Mouse (Mus musculus) kidney, adult 9 months (tissue): ENCODE results near the gene Nf2.
"Not testable (repeated sequence)": the region's sequence is repeated elsewhere in the genome, so short reads cannot be mapped to it uniquely, and the experiment has no call there.

Source experiments
- DNase-seq: peaks from one replicate; pipeline ENCODE4 v3.0.0; 2022

Gene Nf2

DNA sequence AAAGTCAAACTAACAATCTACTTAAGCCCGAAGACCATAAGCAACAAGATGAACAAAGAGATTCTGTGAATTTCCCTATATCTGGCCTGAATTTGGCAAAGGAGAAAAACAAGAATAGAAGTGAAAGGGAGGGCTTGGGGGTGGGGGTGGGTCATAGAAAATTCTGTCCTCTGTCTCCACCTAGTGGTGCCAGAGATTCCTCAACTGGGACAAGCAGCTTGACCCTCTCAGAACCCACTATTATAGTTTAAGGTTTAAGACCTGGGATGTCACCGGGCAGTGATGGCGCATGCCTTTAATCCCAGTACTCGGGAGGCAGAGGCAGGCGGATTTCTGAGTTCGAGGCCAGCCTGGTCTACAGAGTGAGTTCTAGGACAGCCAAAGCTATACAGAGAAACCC, 12.6 kb downstream of the Nf2 start:
- peak; percentile 49 for DNase-seq

GRCm38 (mm10) chr11:4835436-4835835, 13.9 kb downstream of the Nf2 start:
- no peak for DNase-seq

DNA sequence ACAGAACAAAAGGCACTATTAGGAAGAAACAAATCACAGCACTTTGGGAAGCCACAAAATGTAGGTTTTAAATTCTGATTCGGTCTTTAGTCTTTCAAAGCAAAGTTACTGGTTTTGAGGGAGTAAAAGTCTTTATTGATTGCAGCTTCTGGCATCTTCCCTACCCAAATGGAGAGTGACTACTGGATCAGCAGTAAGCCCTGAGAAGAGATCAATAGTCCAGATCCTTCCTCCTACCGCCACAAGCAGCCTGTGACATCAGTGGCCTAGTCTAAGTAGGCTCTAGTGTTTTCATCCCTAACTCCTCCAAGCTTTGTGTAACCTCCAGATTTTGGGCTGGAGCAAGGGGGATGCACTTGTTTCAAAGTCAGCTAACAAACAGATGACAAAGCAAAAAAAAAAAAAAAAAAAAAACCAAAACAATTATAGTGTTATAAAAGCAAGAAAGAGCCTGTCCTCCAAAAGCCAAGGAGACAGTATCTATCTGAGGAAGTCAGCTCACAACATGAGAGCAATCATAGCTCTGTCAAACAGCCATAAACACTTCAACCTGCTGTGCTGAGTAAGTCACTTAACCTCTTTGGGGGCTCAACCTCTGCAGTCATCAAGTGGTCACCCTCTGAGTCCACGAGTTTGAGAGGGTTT, 15.9 kb downstream of the Nf2 start:
- DNase-seq = no peak

DNA sequence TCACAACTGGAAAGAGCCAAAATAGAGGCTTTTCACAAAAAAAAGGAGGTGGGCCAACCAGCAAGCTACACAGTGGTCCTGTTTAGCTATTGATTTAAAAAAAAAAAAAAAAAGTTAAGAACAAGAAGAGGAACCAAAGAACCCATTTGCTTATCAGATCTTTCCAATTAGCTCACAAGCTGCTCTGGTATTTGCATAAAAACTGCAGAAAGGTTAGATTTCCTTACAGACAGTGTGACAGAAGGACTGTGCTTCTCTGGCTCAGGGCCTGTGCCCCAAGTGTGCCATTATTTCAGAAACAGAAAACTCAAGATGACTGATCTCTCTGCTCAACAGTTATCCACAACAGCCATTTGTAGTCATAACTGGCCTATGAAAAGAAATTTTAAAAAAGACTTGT, 18.3 kb downstream of the Nf2 start:
- DNase-seq = no peak

DNA sequence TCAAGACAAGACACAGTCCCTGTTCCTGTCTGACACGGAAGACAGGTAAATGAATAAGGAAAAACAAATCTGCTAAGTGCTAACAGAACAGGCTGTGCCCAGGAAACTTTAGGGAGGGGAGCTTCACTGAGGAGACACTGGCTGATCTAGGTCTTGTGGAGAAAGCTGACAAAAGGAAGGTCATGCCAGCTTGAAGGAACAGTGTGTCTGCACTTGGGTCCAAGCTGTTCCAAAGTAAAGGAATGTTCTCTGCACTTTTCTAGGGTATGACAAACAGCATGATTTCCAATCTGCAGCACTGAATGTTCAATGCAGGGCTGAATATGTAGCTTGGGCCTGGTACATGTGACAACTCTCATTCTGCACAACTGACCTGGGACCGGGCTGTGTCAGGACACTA, 21.4 kb downstream of the Nf2 start:
- DNase-seq = no peak

- DNase-seq = no peak
Measured at GRCm38 (mm10) chr11:4827340-4827739, 22.0 kb downstream of the Nf2 start.

- DNase-seq = no peak
Measured at GRCm38 (mm10) chr11:4826152-4826778, 23.1 kb downstream of the Nf2 start.

DNA sequence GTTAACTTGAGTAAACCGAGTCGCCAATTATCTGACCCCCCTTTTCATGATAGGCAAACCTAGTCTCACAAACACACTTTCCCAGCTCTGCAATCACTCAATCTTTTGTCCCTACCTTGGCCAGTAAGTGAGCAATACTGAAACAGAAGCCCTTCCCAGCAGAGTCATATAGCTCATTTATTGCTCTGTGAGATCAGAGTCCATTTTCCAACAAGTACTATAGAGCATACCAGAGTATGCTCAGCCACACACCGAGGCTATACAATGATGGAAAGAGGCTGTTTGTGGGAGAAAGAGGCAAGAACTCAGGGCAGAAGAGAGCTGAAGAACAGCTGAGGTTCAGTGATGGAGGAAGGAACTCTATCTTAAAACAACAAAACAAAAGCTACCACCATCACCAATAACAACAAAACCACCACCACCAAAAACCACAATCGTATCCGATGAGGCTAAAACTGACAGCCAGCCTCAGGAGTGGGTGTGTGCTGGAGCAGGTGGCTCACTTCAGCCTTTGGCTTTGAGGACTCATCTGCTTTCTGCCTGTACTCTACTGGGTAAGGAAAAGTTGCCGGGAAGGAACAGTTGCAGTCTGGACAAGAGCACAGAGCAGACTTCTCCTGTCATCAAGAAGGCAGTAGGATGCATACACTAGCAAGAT, 25.6 kb downstream of the Nf2 start:
- DNase-seq = no peak

GRCm38 (mm10) chr11:4822446-4822842, 26.9 kb downstream of the Nf2 start:
- DNase-seq = not testable (repeated sequence)

DNA sequence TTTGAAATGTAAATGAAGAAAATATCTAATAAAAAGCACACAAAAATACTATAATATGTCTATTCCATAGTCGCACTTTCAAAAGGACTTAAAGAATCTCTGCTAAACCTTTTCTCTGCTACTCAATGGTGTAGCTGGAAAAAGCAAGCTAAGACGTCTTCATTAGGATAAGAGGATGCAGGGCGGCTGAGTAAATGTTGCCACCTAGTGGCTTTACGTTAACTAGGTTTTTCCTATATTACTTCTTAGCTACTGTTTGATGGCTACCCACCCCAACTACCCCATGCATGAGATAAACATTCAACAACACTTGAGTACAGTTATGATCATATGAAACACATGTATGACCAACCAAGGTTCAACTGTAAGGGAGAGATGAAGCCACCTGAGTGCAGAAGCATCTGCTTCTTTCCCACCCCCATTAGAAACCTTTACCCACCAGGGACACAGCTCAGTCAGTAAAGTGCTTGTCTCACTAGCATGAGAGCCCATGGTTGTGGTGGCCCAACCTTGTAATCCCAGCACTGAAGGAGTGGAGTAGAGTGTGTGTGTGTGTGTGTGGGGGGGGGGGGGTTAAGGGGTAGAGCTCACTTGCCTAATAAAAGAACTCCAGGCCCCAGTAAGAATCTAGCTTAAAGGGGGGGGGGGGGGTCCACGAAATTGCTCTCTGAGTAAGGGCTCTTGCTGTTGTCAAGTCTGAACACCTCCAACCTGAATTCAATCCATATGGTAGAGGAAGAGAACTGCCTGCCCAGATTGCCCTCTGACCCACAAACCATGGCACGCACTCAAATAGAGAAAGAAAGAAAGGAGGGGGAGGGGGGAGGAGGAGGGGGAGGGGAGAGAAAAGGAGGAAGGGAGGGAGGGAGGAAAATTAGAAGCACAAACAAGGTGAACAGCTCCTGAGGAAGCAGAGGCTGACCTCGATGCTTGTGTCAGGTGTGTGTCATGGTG, 27.6 kb downstream of the Nf2 start:
- DNase-seq = no peak

DNA sequence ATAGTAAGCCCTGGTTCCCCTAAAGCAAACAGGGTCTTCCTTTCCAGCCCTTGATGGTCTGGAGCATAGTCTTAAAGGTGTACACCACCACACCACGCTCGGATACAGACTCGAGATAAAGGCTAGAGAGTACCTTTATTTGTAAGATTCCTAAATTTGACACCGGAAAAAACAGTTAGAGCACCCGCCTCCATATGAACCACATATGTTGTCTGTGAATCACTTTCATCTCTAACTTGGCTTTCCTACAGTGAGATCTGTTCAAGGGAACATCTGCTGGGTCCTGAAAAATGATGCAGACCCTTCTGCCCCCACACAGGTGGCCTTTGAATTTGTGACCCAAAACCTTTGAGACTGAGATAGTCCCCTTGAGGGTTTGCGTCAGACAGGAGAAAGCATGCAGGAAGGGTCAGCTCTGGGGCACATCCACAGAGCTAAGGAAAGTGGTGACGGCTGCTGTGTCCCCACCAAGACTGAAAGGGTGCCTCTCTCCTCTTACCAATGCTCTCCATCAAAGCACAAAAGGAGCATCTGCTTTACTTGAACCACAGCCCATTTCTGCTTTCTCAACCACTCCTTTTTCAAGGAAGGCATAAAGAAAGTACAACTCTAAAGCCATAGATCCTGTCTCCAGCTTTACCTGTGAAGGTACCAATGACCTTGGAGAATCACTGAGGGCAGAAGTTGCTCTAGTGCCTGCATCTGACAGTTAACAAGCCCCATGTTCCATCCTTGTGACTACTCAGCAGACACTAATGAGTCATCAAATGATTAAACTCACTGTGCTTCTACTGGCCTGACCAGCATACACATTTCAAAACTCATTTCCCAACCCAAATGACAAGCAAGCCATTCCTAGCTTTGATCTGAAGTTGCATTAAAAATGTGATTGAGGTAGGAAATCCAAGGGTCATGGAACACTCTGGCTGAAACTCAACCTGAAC, 34.6 kb downstream of the Nf2 start:
- DNase-seq = no peak

DNA sequence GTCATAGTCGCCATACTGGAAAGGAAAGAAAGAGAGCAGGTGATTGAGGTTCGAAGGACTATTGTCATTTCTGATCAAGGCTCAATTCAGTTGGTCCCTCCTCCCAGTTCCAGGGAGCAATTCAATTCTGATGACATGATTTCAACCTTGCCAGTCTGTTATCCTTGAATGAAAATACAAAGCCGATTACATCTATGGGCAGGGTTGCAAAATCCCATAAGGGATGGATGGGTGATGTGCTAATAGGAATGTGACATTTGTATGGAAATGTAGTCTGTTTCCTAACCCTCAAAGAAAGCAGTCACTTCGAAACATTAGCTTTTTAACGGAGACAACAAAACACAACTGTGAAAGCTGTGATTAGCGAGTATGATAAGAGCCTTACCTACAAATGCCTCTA, 41.0 kb downstream of the Nf2 start:
- DNase-seq = no peak

DNA sequence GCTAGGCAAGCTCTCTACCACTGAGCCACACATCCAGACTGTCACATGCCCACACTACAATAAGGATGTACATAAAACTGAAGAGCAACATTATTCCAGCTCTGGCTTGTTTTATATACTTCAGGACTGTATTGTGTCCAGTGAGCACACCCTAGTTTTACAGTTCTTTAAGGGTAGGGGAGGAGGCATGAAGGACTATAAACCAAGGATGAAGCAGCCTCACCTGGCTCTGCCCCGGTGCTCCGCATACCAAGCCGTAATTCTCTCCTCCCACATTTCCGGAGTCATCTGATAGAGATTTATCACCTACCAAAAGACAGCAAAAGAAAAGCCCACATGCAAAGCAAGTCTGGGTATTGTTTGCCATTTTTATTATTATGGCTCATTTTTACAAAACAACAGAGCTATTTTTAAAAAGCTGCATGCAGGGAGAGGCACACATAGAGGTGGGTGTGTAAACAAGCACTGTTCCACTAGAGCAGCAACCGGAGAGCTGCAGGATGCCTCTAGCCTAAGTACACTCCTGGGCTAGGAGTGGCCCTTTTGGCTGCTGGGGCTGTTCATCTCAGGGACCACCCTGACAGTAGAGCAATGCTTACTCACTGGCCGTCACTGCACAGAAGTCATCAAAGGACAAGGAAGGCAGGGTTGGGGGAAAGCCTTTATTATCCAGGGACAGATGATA, 43.2 kb downstream of the Nf2 start:
- no peak for DNase-seq

- no peak for DNase-seq
Measured at GRCm38 (mm10) chr11:4804921-4805562, 44.3 kb downstream of the Nf2 start.

DNA sequence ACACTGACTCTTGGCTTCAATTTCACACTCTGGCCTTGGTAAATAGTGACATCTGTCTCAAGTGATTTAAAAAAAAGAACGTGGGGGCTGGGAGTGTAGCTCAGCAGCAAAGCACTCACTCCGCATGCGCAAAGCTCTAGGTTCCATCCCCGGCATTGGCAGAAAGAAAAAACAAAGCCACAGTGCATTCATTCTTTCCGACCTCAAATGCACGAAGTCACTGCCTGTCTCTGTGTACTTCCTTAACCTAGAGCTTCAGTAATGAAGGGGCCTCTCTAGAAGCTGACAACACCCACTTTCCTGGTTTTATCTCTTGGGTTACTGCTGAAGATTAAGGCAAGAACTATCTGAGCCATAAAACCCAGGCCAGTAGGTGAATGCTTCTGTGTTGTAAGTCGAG, 45.4 kb downstream of the Nf2 start:
- DNase-seq = no peak

DNA sequence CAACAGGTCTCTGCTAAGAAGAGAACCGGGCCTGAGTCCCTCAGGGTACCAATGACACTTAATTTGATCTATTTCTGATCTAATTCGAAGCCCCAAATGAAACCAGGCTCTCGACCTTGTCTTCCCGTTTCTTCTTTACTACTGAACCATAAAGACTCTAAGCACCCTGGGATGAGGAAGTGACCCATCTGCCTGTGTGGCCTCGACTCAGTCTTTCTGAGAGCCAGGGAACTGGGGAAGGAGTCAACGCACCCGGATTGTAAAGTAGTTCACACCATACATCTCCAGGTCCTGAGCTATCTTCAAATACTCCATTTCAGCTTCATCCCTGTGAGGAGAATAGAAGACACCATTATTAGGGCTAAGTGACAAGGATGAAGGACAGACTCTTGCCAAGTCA, 45.9 kb downstream of the Nf2 start:
- no peak for DNase-seq

DNA sequence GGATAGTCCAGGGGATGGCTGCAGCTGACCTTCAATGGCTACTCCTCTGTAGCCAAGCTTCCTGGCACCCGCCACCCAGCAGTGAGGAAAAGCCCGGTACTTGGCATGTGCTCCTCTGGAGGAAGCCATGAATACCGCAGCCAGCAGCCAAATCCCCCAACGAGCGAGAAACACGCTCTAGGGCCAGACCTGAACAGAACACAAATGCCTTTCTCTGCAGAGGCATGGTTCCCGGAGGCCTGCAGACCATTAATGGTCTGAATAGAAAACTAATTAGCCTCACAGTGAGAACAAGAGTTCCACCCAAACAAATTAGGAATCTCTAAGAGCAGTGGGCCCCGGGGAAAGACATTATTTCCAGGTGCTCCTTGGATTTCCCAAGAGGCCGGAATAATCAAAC, 46.3 kb downstream of the Nf2 start:
- peak; percentile 27 for DNase-seq

- not testable (repeated sequence) for DNase-seq
Measured at GRCm38 (mm10) chr11:4802401-4802800, 46.9 kb downstream of the Nf2 start.

DNA sequence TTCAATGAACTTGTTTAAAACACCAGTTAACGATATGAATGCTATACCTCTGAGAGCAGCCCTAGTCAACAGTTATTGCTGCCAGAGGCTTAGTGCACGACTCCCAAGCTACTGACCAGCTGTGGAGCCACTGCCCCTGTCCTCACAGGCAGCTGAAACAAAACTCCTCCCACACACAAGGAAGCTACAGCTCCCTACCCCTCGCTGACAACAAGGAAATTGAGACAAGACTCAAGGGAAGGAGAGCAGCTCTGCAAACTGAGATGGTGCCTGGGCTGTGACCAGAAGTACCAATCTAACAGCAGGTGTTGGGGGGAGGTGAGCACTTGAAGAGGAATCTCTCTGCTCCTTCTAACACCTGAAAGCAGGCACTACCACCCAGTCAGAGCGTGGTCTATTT, 48.7 kb downstream of the Nf2 start:
- no peak for DNase-seq

- no peak for DNase-seq
Measured at GRCm38 (mm10) chr11:4793006-4793405, 56.3 kb downstream of the Nf2 start.

DNA sequence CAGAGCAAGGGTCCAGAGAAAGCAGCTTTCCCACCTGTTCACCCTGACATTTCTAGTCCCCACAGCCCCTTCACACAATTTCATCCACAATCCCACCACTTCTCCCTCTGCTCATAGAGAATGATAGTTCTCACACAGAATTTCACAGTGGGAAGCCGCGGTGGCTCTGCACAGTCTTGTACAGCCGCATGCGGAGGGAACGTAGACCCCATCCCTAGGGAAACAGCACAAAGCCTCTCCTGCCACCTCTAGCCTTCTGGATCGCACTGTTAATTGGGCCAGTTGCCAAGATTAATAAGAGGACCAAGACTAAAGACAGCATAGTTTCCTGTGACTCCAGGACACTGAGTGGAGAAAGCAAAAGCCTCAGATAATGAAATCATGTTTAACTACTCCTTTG, 57.8 kb downstream of the Nf2 start:
- DNase-seq = no peak
